Comparison of ENCODE assay signal across 8 mouse cellular contexts in genomic region chr2:118926998-118927739, GRCm38 (mm10). TPM values are rescaled to one million over a fixed set of nuclear protein-coding genes. Genes with fewer than 3 reads are reported as not detected.
DNase-seq lines count a peak whose midpoint lies in the region; ATAC-seq and TF ChIP-seq lines count a peak whose summit lies in the region.

No protein-coding gene starts in this region.

- no peak for TF ChIP-seq CTCF in C2C12 (IDR thresholded peaks at IDR 0.05; ENCODE audit: control insufficient read depth, insufficient read depth, insufficient read length)
- TF ChIP-seq CTCF in forebrain, postnatal 0 days (IDR thresholded peaks at IDR 0.05; ENCODE audit: low read depth) = no peak
- TF ChIP-seq CTCF in stomach, postnatal 0 days (IDR thresholded peaks at IDR 0.05; ENCODE audit: low read depth) = no peak

- H3K36me3 ChIP-seq in C2C12 (ENCODE audit: control insufficient read depth, insufficient read depth) = peaks cover 9% of the 10 kb centered on the region
- H3K36me3 ChIP-seq in forebrain, postnatal 0 days (ENCODE audit: insufficient read depth) = peaks cover 12% of the 10 kb centered on the region
- H3K36me3 ChIP-seq in liver, embryonic 16.5 days (ENCODE audit: control insufficient read depth, insufficient read depth) = peaks cover 8% of the 10 kb centered on the region; the same call in 1 of the 2 replicates
- peaks cover 4% of the 10 kb centered on the region; the same call in 1 of the 2 replicates for H3K36me3 ChIP-seq in stomach, postnatal 0 days (ENCODE audit: control insufficient read depth, insufficient read depth, low read length)

- H3K9ac ChIP-seq in forebrain, postnatal 0 days = peak overlapping the region; percentile 76
- peak overlapping the region; percentile 81 for H3K9ac ChIP-seq in liver, embryonic 16.5 days (ENCODE audit: low read depth, low read length)
- peak overlapping the region; percentile 83 for H3K9ac ChIP-seq in stomach, postnatal 0 days (ENCODE audit: low read length)

- H3K4me2 ChIP-seq in forebrain, postnatal 0 days (ENCODE audit: low read depth) = peak overlapping the region; percentile 94
- H3K4me2 ChIP-seq in liver, embryonic 16.5 days (ENCODE audit: low read depth, low read length) = peak overlapping the region; percentile 98
- peak overlapping the region; percentile 97 for H3K4me2 ChIP-seq in stomach, postnatal 0 days (replicated peaks; ENCODE audit: low read depth)

- peak overlapping the region; percentile 66 for H3K4me3 ChIP-seq in C2C12 (ENCODE audit: insufficient read depth, poor library complexity, severe bottlenecking)
- H3K4me3 ChIP-seq in forebrain, postnatal 0 days (ENCODE audit: low read depth, low read length) = peak overlapping the region; percentile 57
- peak overlapping the region; percentile 86 for H3K4me3 ChIP-seq in liver, embryonic 16.5 days (ENCODE audit: low read depth, low read length)
- peak overlapping the region; percentile 79 for H3K4me3 ChIP-seq in stomach, postnatal 0 days (ENCODE audit: low read depth, low read length)

- no peak for TF ChIP-seq EP300 in stomach, postnatal 0 days (optimal IDR thresholded peaks at IDR 0.05)

- 36% methylated on average over 31 of the region's 31 CpGs for WGBS in forebrain, postnatal 0 days
- 29% methylated on average over 31 of the region's 31 CpGs for WGBS in liver, embryonic 16.5 days (ENCODE audit: insufficient replicate concordance)
- WGBS in stomach, postnatal 0 days = 34% methylated on average over 31 of the region's 31 CpGs

- no peaks in the 10 kb centered on the region for H3K27me3 ChIP-seq in C2C12 (ENCODE audit: control insufficient read depth, insufficient read depth, insufficient read length)
- no peaks in the 10 kb centered on the region for H3K27me3 ChIP-seq in forebrain, postnatal 0 days (ENCODE audit: insufficient read depth, low read length)
- no peaks in the 10 kb centered on the region for H3K27me3 ChIP-seq in liver, embryonic 16.5 days (ENCODE audit: control insufficient read depth, insufficient read depth, low read depth, low read length)
- H3K27me3 ChIP-seq in stomach, postnatal 0 days (ENCODE audit: control insufficient read depth, insufficient read depth, low read length) = no peaks in the 10 kb centered on the region

- no peak overlapping the region for H3K27ac ChIP-seq in forebrain, postnatal 0 days (ENCODE audit: low read depth, low read length)
- peak overlapping the region; percentile 48; the same call in 1 of the 2 replicates for H3K27ac ChIP-seq in liver, embryonic 16.5 days (ENCODE audit: low read length)
- H3K27ac ChIP-seq in stomach, postnatal 0 days (replicated peaks) = peak overlapping the region; percentile 75

- 0 out of 2 replicates have a peak, but pooled peaks cover 6% of the 10 kb centered on the region for H3K4me1 ChIP-seq in forebrain, postnatal 0 days (ENCODE audit: insufficient read depth)
- H3K4me1 ChIP-seq in liver, embryonic 16.5 days (ENCODE audit: control insufficient read depth, low read depth, low read length) = peaks cover 24% of the 10 kb centered on the region
- 0 out of 2 replicates have a peak, but pooled peaks cover 5% of the 10 kb centered on the region for H3K4me1 ChIP-seq in stomach, postnatal 0 days (replicated peaks; ENCODE audit: control insufficient read depth, insufficient read depth)

- peaks cover 10% of the 10 kb centered on the region for H3K79me3 ChIP-seq in C2C12 (ENCODE audit: low read depth)

- peak; percentile 31 for DNase-seq in cerebellum, adult 9-10 months
- no peak for DNase-seq in cerebellum, postnatal 14 days
- no peak for DNase-seq in forebrain, postnatal 0 days
- no peak for DNase-seq in stomach, postnatal 0 days (ENCODE audit: low spot score)
- no peak for DNase-seq in layer of hippocampus, adult 9-11 months
- no peak for DNase-seq in lung, postnatal 14 days

- peaks cover 19% of the 10 kb centered on the region for H3K79me2 ChIP-seq in C2C12 (ENCODE audit: control insufficient read depth, insufficient read depth)

- H3ac ChIP-seq in C2C12 (ENCODE audit: control insufficient read depth, insufficient read length, low read depth) = peak overlapping the region; percentile 88

- ATAC-seq in forebrain, postnatal 0 days = no peak
- no peak for ATAC-seq in liver, embryonic 16.5 days (ENCODE audit: low read depth)
- ATAC-seq in stomach, postnatal 0 days (ENCODE audit: low FRiP score, low TSS enrichment) = no peak

- H3K9me3 ChIP-seq in forebrain, postnatal 0 days (ENCODE audit: low read length) = no peaks in the 10 kb centered on the region
- no peaks in the 10 kb centered on the region for H3K9me3 ChIP-seq in liver, embryonic 16.5 days (replicated peaks; ENCODE audit: control insufficient read depth, low read length)
- no peaks in the 10 kb centered on the region for H3K9me3 ChIP-seq in stomach, postnatal 0 days (ENCODE audit: control insufficient read depth, low read length)

TF ChIP-seq in C2C12, 6 proteins besides CTCF, POLR2A, EP300 and RAD21:
- TF ChIP-seq USF1 (IDR thresholded peaks at IDR 0.05; ENCODE audit: low read depth) (no peak), CEBPB (IDR thresholded peaks at IDR 0.05; ENCODE audit: low read depth) (no peak), MYOG (IDR thresholded peaks at IDR 0.05; ENCODE audit: control insufficient read depth, extremely low read depth, insufficient read length) (no peak), MYOD1 (IDR thresholded peaks at IDR 0.05; ENCODE audit: control insufficient read depth, insufficient read length, low read depth) (no peak), MAX (IDR thresholded peaks at IDR 0.05) (no peak), FOSL1 (IDR thresholded peaks at IDR 0.05; ENCODE audit: insufficient read depth, low read length, poor library complexity, severe bottlenecking) (no peak)

RNA-seq across cellular contexts. Expression of gene Chst14, which starts 0.9 kb away (rescaled TPM):
- polyA plus RNA-seq in C2C12 (2012; fragmentation: generic; extraction: Trizol) = 21.3 TPM
- 2.9 and 4.0 TPM in 2 replicates for total RNA-seq in forebrain, postnatal 0 days (2014; rRNA removed)
- polyA plus RNA-seq in forebrain, postnatal 0 days (2015; fragmentation: Nextera tagmentation; extraction: Ambion mirVana) = 3.6 and 3.9 TPM in 2 replicates
- 4.0 and 4.9 TPM in 2 replicates for polyA plus RNA-seq in liver, embryonic 16.5 days (2015; fragmentation: Nextera tagmentation; extraction: Ambion mirVana)
- 13.6 and 14.2 TPM in 2 replicates for polyA plus RNA-seq in stomach, postnatal 0 days (2015; fragmentation: Nextera tagmentation; extraction: Ambion mirVana)

RNA-seq across cellular contexts. Expression of gene Bahd1, which starts 27.0 kb away (rescaled TPM):
- polyA plus RNA-seq in C2C12 (2012; fragmentation: generic; extraction: Trizol) = 8.6 TPM
- total RNA-seq in forebrain, postnatal 0 days (2014; rRNA removed) = 18.0 and 19.9 TPM in 2 replicates
- polyA plus RNA-seq in forebrain, postnatal 0 days (2015; fragmentation: Nextera tagmentation; extraction: Ambion mirVana) = 4.6 and 5.1 TPM in 2 replicates
- polyA plus RNA-seq in liver, embryonic 16.5 days (2015; fragmentation: Nextera tagmentation; extraction: Ambion mirVana) = 2.9 and 3.0 TPM in 2 replicates
- polyA plus RNA-seq in stomach, postnatal 0 days (2015; fragmentation: Nextera tagmentation; extraction: Ambion mirVana) = 3.7 and 3.8 TPM in 2 replicates
